Mouse (Mus musculus): Measurements from ENCODE around the gene Ppa2. TPM values are rescaled to one million over a fixed set of nuclear protein-coding genes. Genes with fewer than 3 reads are reported as not detected.

Gene Ppa2
- polyA plus RNA-seq, 1 experiment from 2014 or later, result 95.6 TPM

DNA sequence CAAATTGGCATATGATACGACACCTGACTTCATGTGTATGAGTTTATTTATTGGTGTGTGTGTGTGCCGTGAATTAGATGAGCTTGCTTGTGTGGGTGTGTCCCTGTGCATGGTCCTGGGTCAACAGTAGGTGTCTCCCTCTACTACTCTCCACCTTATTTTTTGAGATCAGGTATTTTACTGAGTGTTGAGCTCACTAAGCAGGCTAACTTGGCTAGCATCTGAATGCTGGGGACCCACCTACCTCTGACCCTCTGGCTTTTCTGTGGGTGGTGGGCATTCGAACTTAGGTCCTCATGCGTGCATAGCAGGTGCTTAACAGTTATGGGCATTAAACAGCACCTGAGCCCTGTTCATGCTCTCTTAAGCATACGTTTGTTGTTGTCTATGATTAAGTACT lies 96.3 kb downstream of the Ppa2 start:
- no peaks in the 10 kb centered on the region for H3K27me3 ChIP-seq (replicated peaks)
- WGBS, result 82% methylated on average over 5 of the region's 5 CpGs
- no peak overlapping the region for H3K4me3 ChIP-seq (replicated peaks)
- no peak overlapping the region for H3K9ac ChIP-seq
- H3K4me2 ChIP-seq, result no peak overlapping the region
- H3K9me3 ChIP-seq, result no peaks in the 10 kb centered on the region
- no peaks in the 10 kb centered on the region for H3K4me1 ChIP-seq
- H3K27ac ChIP-seq, result no peak overlapping the region
- no peaks in the 10 kb centered on the region for H3K36me3 ChIP-seq
- no peak for ATAC-seq (ENCODE audit: insufficient read depth, low FRiP score, low read depth)

DNA sequence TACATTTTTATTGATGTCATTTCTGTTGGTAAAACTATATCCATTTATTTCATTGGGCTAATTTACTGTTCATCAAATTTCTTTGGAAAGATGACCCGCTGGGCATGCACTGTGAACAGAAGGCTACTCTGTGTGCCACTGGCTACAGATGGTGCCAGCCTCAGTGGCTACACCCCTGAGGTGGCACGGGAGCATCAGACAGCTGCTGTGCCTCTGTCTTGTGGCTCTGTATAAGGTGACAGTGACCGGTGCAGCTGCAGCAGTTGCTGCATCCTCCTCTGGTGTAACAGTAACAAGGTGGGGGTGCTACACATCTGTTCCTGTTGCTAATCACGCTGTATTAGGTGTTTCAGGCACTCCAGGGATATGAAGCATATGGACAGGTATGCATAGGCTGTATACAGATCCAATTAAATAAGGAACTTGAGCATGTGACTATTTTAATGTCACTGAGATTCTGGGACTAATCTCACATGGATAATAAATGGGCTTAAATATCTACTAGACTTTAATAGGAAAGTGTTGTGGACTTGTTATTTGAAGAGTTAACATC lies 101.3 kb downstream of the Ppa2 start:
- Histone ChIP-seq H3K9me3 (no peaks in the 10 kb centered on the region), H3K36me3 (no peaks in the 10 kb centered on the region), H3K4me1 (no peaks in the 10 kb centered on the region), H3K4me2 (no peak overlapping the region), H3K4me3 (replicated peaks) (no peak overlapping the region), H3K27me3 (replicated peaks) (no peaks in the 10 kb centered on the region), H3K9ac (no peak overlapping the region), H3K27ac (no peak overlapping the region)
- WGBS, result 79% methylated on average over 4 of the region's 4 CpGs
- ATAC-seq (ENCODE audit: insufficient read depth, low FRiP score, low read depth), result no peak

DNA sequence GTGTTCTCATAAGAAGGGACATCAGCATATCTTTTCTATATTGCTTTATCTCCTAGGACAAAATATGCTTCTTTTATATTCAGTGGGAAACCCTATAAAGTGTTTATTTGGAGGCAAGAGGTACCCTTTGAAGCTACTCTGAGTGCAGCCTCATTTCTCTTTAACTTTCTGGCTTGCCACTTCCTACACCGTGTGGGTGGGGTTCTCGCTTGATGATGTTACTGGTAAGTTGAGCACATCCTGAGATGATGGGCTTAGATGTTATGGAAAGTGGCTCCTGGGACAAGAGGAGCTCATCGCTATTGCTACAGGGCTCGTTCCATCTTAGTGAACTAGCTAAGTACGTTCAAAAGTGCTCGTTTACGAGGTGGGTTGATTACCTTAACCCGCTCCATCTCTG lies 101.9 kb downstream of the Ppa2 start:
- Histone ChIP-seq H3K27ac (no peak overlapping the region), H3K27me3 (replicated peaks) (no peaks in the 10 kb centered on the region), H3K9ac (no peak overlapping the region), H3K9me3 (no peaks in the 10 kb centered on the region), H3K4me1 (no peaks in the 10 kb centered on the region), H3K4me2 (no peak overlapping the region), H3K36me3 (no peaks in the 10 kb centered on the region), H3K4me3 (replicated peaks) (no peak overlapping the region)
- 85% methylated on average over 8 of the region's 8 CpGs for WGBS
- ATAC-seq (ENCODE audit: insufficient read depth, low FRiP score, low read depth), result no peak

DNA sequence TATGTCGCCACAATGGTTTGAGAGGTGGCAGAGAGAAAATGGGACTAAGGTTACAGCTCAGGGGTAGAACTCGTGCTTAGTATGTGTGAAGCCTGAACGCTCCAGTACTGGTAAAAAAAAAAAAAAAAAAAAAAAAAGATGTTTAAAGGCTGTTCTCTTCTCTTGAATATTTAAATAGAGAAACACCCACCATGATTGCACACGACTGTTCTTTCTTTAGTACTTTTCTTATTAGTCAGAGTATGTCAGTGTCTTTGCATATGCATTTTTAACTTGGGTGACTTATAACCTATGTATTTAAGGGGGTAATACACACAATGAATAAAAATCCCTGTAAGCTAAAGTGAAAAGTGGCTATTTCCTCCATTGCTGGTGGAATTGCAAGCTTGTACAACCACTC lies 104.8 kb downstream of the Ppa2 start:
- no peaks in the 10 kb centered on the region for H3K9me3 ChIP-seq
- no peak overlapping the region for H3K9ac ChIP-seq
- H3K4me3 ChIP-seq (replicated peaks), result no peak overlapping the region
- no peak overlapping the region for H3K4me2 ChIP-seq
- 93% methylated on average over 4 of the region's 4 CpGs for WGBS
- H3K27ac ChIP-seq, result no peak overlapping the region
- H3K36me3 ChIP-seq, result no peaks in the 10 kb centered on the region
- H3K27me3 ChIP-seq (replicated peaks), result no peaks in the 10 kb centered on the region
- ATAC-seq (ENCODE audit: insufficient read depth, low FRiP score, low read depth), result no peak
- no peaks in the 10 kb centered on the region for H3K4me1 ChIP-seq

DNA sequence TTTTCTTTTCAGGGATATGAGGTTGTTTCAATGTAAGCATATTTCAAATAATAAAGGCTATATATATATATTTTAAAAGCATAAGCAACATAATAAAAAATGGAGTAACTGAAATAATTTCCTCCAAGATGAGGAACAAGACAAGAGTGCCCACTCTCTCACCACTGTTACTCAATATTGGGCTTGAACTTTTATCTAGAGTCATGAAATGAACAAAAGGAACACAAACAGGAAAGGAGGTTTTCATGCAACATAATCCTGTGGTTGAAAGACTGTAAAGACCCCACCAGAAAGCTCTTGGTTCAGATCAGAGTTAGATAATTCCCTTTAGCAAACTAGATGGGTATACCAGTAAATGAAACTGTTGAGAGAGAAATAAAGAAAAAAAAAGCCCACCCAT lies 113.2 kb downstream of the Ppa2 start:
- Histone ChIP-seq H3K4me3 (replicated peaks) (no peak overlapping the region), H3K4me2 (no peak overlapping the region), H3K4me1 (no peaks in the 10 kb centered on the region), H3K9me3 (no peaks in the 10 kb centered on the region), H3K27me3 (replicated peaks) (no peaks in the 10 kb centered on the region), H3K27ac (no peak overlapping the region), H3K36me3 (no peaks in the 10 kb centered on the region), H3K9ac (no peak overlapping the region)
- no peak for ATAC-seq (ENCODE audit: insufficient read depth, low FRiP score, low read depth)

Other genes with a start within 250 kb of the Ppa2 start
- gene Ints12, start 218.3 kb upstream of the Ppa2 start, polyA plus RNA-seq (2015; fragmentation: Nextera tagmentation; extraction: Ambion mirVana), result 20.9 and 24.4 TPM in 2 replicates
- 6.6 and 6.9 TPM in 2 replicates for gene Gstcd, start 218.1 kb upstream of the Ppa2 start, polyA plus RNA-seq (2015; fragmentation: Nextera tagmentation; extraction: Ambion mirVana)
- gene Arhgef38, start 75.2 kb upstream of the Ppa2 start, polyA plus RNA-seq (2015; fragmentation: Nextera tagmentation; extraction: Ambion mirVana), result 2.0 and 2.6 TPM in 2 replicates
- 14.5 and 17.2 TPM in 2 replicates for gene Tet2, start 235.0 kb downstream of the Ppa2 start, polyA plus RNA-seq (2015; fragmentation: Nextera tagmentation; extraction: Ambion mirVana)